Mouse (Mus musculus) adrenal gland, adult 2 months (tissue): ENCODE results near the gene Acot8. TPM values are rescaled to one million over a fixed set of nuclear protein-coding genes. Genes with fewer than 3 reads are reported as not detected.

Source experiments
- DNase-seq: peaks from one replicate; pipeline ENCODE4 v3.0.0; 2021
- long read RNA-seq: library from polyadenylated mRNA; stranded (forward); transcript quantifications from one replicate; pipeline ENCODE4 v2.0.0, GENCODE M21; 2021
- polyA plus RNA-seq: library from polyadenylated mRNA; depleted of rRNA; stranded (reverse); fragments of >200 nt; gene quantifications from 2 replicates; pipeline ENCODE4 v1.2.3, GENCODE M21; 2012; rRNA removed
- total RNA-seq, 2 experiments: library from RNA; stranded (reverse); gene quantifications; 2 replicates each; pipeline ENCODE4 v1.2.3; 2021

Gene Acot8
- 10 to 100 TPM; 28.3 to 30.4 TPM for total RNA-seq
- polyA plus RNA-seq = 59.2 and 64.4 TPM in 2 replicates
- long read RNA-seq, transcript Acot8-202 (6 exons, 1,152 nt) = major isoform, 23 of 26 reads
- long read RNA-seq, partial matches to known transcripts = 2 of 26 reads
- long read RNA-seq, other reads (novel, unspliced or antisense) = 1 of 26 reads

DNA sequence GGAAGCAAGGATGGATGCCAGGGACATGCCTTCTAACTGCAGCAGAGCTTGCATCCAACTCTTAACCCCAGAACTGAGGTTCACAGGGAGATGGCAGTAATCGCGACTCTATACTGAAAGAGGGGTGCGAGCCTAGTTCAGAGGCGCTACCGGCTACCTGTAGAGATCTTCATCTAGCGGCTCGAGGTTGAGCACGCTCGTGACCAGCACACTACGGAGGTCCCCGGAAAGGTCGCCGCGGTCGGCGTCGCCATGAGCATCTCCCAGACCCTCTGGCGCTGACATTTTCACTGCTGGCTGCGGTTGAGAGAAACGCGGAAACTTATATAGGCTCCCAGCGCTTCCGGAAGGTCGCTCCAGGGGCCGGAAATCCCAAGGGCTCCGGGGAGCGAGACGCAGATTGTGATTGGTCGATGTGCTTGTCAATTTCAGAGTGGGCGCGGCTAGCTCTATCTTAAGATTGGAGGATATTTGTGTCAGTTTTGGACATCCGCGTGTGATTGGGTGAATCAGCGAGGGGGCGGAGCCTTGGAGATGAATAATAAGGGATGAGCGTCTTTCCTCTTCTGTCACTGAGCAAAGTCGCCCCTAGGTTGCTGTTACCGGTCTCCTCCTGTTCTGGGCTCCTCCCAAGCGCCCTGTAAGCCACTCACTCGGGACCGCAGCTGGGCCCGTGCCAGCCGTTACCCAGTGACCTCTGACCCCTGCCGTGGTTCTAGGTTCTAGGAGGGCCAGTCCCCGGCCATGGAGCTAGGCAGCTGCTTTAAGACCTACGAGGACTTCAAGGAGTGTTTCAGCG, at the start of gene Acot8, which contains the start of gene Zswim3:
Acot8 (minus strand) TSS at position 350 of the 799 bp plus-strand sequence.
Zswim3 (plus strand) TSS at position 566 of the 799 bp plus-strand sequence.
- DNase-seq = peak; percentile 98

- DNase-seq = no peak
Observed at GRCm38 (mm10) chr2:164850061-164850460, 45.4 kb upstream of the Acot8 start.

DNA sequence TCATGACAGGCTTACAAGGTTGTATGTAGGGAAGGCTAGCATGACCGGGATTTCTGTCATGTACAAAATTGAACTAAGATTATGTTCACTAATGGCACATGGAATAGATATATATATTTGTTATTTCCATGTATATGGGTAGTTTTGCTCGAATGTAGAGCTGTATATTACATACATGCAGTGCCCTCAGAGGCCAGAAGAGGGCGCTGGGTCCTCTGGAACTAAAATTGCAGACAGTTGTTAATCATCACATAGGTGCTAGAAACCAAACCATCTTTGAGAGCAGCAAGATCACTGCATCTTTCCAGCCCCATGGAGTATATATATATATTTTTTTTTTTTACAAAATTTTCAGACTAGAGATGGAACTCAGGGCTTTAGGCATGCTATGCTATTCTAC, 41.1 kb upstream of the Acot8 start:
- DNase-seq = no peak

- no peak for DNase-seq
Observed at GRCm38 (mm10) chr2:164835164-164835563, 30.5 kb upstream of the Acot8 start.

DNA sequence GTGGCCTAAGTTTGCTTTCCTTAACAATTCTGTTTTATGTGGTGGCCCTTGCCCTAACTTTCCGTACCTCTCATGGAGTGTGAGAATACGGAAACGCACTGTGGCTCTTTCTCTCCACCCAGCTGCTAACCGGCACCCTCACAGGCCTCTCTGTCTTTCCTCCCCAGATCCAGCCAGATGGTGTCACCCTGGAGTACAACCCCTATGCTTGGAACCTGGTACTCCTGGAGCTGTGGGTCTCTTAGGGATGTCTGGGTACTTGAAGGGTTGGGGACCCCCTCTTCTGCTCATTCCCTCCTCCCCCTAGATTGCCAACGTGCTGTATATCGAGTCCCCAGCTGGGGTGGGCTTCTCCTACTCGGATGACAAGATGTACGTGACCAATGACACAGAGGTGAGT, 29.8 kb upstream of the Acot8 start:
- DNase-seq = no peak

GRCm38 (mm10) chr2:164833314-164833959, 28.8 kb upstream of the Acot8 start, which contains the start of gene Neurl2:
Neurl2 (minus strand) TSS chr2:164833456.
- DNase-seq = peak; percentile 89

- DNase-seq = peak; percentile 87
Observed at GRCm38 (mm10) chr2:164832748-164833301, 28.1 kb upstream of the Acot8 start, which contains the start of gene Ctsa. Ctsa (plus strand) TSS chr2:164832873.

DNA sequence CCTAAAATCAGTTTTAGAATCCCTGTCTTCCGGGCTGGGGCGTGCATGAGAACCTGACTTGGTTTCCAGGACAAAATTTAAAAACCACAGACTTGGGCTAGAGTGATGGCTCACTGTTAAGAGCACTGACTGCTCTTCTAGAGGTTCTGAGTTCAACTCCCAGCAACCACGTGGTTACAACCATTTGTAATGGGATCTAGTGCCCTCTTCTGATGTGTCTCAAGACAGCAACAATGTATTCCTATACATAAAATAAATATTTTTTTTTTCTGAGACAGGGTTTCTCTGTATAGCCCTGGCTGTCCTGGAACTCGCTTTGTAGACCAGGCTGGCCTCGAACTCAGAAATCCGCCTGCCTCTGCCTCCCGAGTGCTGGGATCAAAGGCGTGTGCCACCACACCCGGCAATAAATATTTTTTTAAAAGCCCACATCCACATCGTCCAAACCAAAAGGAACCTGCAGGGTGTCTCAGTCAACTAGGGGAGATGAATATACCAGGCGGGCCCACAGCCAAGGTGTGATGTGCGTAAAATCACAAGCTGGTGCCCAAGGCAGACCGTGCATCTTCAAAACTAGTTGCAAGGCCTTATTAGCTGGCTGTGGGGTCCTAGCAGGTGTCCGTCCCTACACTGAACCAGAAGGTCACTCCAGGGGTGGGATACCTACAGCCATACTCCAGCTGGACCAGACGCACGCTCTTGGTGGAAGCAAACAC, 27.5 kb upstream of the Acot8 start:
- DNase-seq = no peak

- no peak for DNase-seq
Observed at GRCm38 (mm10) chr2:164831029-164831428, 26.3 kb upstream of the Acot8 start.

DNA sequence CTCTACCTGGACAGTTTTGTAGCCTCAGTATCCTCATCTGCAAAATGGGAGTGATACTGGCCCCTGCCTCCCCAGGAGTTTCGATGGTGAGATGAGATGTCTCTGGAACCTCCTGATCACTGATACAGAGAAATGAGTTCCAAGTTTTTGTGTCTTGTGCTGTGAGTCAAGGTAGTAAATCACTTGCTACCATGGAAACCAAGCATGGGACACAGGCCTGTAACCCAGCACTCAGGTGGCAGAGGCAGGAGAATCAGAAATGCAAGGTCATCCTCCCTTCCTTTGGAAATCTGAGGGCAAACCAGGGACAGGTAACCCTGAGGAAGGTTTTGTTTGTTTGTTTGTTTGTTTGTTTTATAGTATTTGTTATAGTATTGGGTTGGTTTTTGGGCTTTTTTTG, 24.4 kb upstream of the Acot8 start:
- DNase-seq = no peak

- DNase-seq = no peak
Observed at GRCm38 (mm10) chr2:164828437-164828836, 23.8 kb upstream of the Acot8 start, which contains the start of gene Spata25. Spata25 (minus strand) TSS chr2:164828537.

DNA sequence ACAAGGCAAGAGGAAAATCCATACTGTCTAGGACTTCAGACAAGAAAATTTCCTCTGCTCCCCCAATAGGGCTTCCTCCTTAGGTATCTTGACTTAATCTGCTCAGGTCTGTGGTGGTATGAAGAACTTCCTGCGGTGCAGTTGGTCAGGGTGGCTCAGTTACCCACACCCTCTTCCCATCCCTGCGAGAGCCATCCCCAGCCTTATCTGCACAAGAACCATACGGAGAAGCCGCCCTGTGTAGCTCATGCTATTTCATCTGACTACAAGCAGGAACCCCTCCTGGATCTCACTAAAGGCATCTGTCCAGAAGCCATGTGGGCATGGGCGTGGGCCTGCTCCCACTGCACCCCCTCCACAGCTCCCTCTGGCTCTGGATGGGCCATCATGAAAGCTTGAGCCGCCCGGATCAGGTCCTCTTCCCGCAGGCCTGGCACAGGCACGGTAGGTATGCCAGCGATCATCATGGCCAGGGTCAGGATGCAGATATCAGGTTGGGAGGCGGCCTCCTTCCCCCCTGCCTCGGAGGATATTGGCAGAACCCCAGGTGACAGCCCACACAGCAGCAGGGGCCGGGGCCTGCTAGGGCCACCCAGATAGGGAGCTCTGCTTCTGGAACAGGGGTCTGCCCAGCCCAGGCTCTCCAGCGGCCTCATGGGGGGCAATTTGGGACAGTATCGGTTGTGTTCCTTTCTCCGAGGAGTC, 22.6 kb upstream of the Acot8 start:
- DNase-seq = no peak

GRCm38 (mm10) chr2:164825521-164825920, 20.8 kb upstream of the Acot8 start:
- DNase-seq = no peak

DNA sequence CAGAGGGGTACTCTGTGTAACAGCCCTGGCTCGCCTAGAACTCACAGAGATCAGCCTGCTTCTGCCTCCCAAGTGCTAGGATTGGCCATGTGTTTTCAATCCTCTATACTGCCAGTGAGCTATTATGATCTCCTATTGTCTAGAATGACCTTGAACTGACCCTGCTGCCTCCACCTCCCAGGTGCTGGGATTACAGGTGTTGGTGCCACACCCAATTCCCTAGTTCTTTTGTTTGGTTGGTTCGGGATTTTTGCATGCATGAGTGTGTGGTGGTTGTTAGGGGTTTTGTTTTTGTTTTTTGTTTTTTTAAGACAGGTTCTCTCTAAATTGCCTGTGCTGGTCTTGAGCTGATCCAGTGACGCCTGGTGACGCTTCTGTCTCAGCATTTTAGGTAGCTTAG, 19.3 kb upstream of the Acot8 start:
- DNase-seq = no peak

- DNase-seq = no peak
Observed at GRCm38 (mm10) chr2:164823181-164823585, 18.5 kb upstream of the Acot8 start.

DNA sequence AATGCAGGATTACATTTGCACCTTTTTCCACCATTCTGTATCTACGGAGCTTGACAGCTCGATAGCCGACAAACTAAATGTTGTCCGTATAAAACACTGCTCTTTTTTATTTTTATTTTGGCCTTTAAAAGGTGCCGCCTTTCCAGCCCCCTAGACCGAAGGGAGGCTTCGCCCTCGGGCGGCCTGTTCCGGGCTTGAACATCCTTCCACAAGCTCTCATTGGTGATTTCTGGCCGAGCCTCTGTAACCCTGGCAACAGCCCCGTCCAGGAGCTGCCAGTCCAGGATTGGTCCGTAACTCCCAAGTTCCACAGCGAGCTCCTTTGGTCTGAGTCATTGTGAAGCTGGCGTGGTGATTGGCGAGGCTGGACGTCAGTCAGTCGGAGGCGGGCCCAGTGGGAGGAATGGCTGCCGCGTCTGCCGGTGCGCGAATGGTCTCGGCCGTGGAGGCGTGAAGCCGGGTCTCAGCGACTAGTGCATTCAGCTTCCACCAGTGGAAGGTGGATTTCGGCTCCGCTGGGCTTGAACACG, 18.0 kb upstream of the Acot8 start, which contains the start of gene Zswim1:
Zswim1 (plus strand) TSS at position 51 of the 530 bp plus-strand sequence.
- peak; percentile 100 for DNase-seq

DNA sequence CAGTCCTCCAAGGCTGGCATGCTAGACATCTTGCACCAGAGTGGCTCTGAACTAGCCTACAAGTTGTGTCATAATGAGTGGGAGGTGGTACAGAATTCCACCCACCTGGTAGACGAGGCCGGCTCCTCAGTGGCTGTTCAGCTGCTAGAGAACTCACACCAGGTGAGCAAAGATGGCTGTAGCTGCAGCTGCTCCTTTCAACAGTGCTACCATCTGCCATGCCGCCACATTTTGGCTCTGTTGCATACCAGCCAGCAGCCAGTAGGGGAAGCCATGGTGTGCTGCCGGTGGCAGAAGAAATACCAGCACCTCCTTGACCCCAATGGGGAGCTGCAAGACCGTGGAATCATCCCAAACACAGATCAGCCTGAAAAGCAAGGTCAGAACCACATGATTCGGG, 16.4 kb upstream of the Acot8 start:
- no peak for DNase-seq

GRCm38 (mm10) chr2:164817703-164818102, 13.0 kb upstream of the Acot8 start:
- DNase-seq = no peak

DNA sequence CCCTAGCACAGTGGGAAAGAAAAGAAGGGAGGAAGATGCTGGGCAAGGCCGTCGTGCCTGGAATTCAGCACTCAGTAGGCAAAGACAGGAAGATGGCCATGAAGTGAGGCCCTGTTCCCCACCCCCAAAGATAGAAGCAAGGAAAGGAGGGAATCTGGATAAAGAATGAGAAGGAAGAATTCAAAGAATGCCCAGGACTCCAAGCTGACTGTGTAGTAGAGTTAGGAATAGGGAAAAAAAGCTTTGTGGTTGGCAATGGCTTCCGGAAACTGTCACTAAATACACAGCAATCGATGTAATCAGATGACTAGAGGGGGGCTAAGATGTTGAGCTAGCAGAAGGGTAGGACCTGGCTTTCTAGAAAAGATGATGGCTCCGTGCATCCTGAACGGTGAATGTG, 12.5 kb upstream of the Acot8 start:
- DNase-seq = no peak

DNA sequence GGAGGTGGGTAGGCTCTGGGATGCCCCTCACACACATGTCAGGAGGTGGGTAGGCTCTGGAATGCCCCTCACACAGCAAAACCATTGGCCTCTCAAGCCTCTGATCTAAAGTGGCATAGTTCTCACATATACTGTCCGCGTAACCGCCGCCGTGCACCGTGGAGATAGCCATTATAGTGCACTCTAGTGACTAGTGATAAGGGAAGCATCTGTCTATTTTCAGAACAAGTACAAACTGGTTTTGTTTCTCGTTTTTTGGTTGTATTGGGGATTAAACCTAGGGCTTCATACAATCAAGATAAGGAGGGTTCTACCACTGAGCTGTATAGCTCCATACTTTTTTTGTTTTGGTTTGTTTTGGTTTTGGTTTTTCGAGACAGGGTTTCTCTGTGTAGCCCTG, 11.1 kb upstream of the Acot8 start:
- no peak for DNase-seq

GRCm38 (mm10) chr2:164815348-164815747, 10.7 kb upstream of the Acot8 start:
- DNase-seq = no peak
